Mouse (Mus musculus): ENCODE measurements around the gene Aco1. TPM values are rescaled to one million over a fixed set of nuclear protein-coding genes. Genes with fewer than 3 reads are reported as not detected.

The Aco1 gene
- polyA plus RNA-seq, 2 experiments: 41.9 to 46.8 TPM

- Histone ChIP-seq H3K27me3 (ENCODE audit: control insufficient read depth, insufficient read depth, low read length) (no peaks in the 10 kb centered on the region), H3K36me3 (ENCODE audit: control insufficient read depth, insufficient read depth, low read length) (peaks cover 34% of the 10 kb centered on the region), H3K9me3 (ENCODE audit: control insufficient read depth, low read length) (no peaks in the 10 kb centered on the region), H3K9ac (ENCODE audit: low read depth, low read length, severe bottlenecking) (no peak overlapping the region), H3K4me1 (ENCODE audit: control insufficient read depth, insufficient read depth, low read length) (no peaks in the 10 kb centered on the region), H3K4me2 (replicated peaks; ENCODE audit: low read depth, low read length, severe bottlenecking) (no peak overlapping the region), H3K4me3 (replicated peaks; ENCODE audit: low read length) (no peak overlapping the region), H3K27ac (replicated peaks; ENCODE audit: low read depth, low read length) (no peak overlapping the region)
- ATAC-seq (ENCODE audit: low FRiP score, low read depth) (no peak), DNase-seq (ENCODE audit: low spot score) (no peak)
- TF ChIP-seq POLR2A (IDR thresholded peaks at IDR 0.05; ENCODE audit: borderline replicate concordance, extremely low read depth, insufficient read depth, insufficient read length): no peak
- 89% methylated on average over 10 of the region's 10 CpGs for WGBS
Measured at GRCm38 (mm10) chr4:40163646-40164045, 20.8 kb downstream of the Aco1 start.

GRCm38 (mm10) chr4:40171477-40171876 lies 28.6 kb downstream of the Aco1 start:
- no peak for ATAC-seq (ENCODE audit: low FRiP score, low read depth)
- no peaks in the 10 kb centered on the region for H3K4me1 ChIP-seq (ENCODE audit: control insufficient read depth, insufficient read depth, low read length)
- no peak for TF ChIP-seq POLR2A (IDR thresholded peaks at IDR 0.05; ENCODE audit: borderline replicate concordance, extremely low read depth, insufficient read depth, insufficient read length)
- H3K9ac ChIP-seq (ENCODE audit: low read depth, low read length, severe bottlenecking): no peak overlapping the region
- H3K4me2 ChIP-seq (replicated peaks; ENCODE audit: low read depth, low read length, severe bottlenecking): no peak overlapping the region
- H3K27ac ChIP-seq (replicated peaks; ENCODE audit: low read depth, low read length): no peak overlapping the region
- H3K9me3 ChIP-seq (ENCODE audit: control insufficient read depth, low read length): no peaks in the 10 kb centered on the region
- DNase-seq (ENCODE audit: low spot score): no peak
- peaks cover 43% of the 10 kb centered on the region for H3K36me3 ChIP-seq (ENCODE audit: control insufficient read depth, insufficient read depth, low read length)
- no peak overlapping the region for H3K4me3 ChIP-seq (replicated peaks; ENCODE audit: low read length)
- no peaks in the 10 kb centered on the region for H3K27me3 ChIP-seq (ENCODE audit: control insufficient read depth, insufficient read depth, low read length)
- 79% methylated on average over 4 of the region's 4 CpGs for WGBS

- H3K9ac ChIP-seq (ENCODE audit: low read depth, low read length, severe bottlenecking): no peak overlapping the region
- 83% methylated on average over 2 of the region's 2 CpGs for WGBS
- peaks cover 36% of the 10 kb centered on the region for H3K36me3 ChIP-seq (ENCODE audit: control insufficient read depth, insufficient read depth, low read length)
- DNase-seq (ENCODE audit: low spot score): no peak
- no peak overlapping the region for H3K4me3 ChIP-seq (replicated peaks; ENCODE audit: low read length)
- H3K27ac ChIP-seq (replicated peaks; ENCODE audit: low read depth, low read length): no peak overlapping the region
- no peaks in the 10 kb centered on the region for H3K9me3 ChIP-seq (ENCODE audit: control insufficient read depth, low read length)
- no peaks in the 10 kb centered on the region for H3K27me3 ChIP-seq (ENCODE audit: control insufficient read depth, insufficient read depth, low read length)
- no peak overlapping the region for H3K4me2 ChIP-seq (replicated peaks; ENCODE audit: low read depth, low read length, severe bottlenecking)
- H3K4me1 ChIP-seq (ENCODE audit: control insufficient read depth, insufficient read depth, low read length): no peaks in the 10 kb centered on the region
- no peak for TF ChIP-seq POLR2A (IDR thresholded peaks at IDR 0.05; ENCODE audit: borderline replicate concordance, extremely low read depth, insufficient read depth, insufficient read length)
- no peak for ATAC-seq (ENCODE audit: low FRiP score, low read depth)
Measured at GRCm38 (mm10) chr4:40172336-40172735, 29.5 kb downstream of the Aco1 start.

- ATAC-seq (ENCODE audit: low FRiP score, low read depth): no peak
- no peak overlapping the region for H3K4me2 ChIP-seq (replicated peaks; ENCODE audit: low read depth, low read length, severe bottlenecking)
- H3K36me3 ChIP-seq (ENCODE audit: control insufficient read depth, insufficient read depth, low read length): peaks cover 25% of the 10 kb centered on the region
- no peaks in the 10 kb centered on the region for H3K4me1 ChIP-seq (ENCODE audit: control insufficient read depth, insufficient read depth, low read length)
- H3K27ac ChIP-seq (replicated peaks; ENCODE audit: low read depth, low read length): no peak overlapping the region
- no peak overlapping the region for H3K9ac ChIP-seq (ENCODE audit: low read depth, low read length, severe bottlenecking)
- WGBS: 69% methylated on average over 4 of the region's 4 CpGs
- H3K4me3 ChIP-seq (replicated peaks; ENCODE audit: low read length): no peak overlapping the region
- no peaks in the 10 kb centered on the region for H3K9me3 ChIP-seq (ENCODE audit: control insufficient read depth, low read length)
- TF ChIP-seq POLR2A (IDR thresholded peaks at IDR 0.05; ENCODE audit: borderline replicate concordance, extremely low read depth, insufficient read depth, insufficient read length): no peak
- no peak for DNase-seq (ENCODE audit: low spot score)
- H3K27me3 ChIP-seq (ENCODE audit: control insufficient read depth, insufficient read depth, low read length): no peaks in the 10 kb centered on the region
Measured at GRCm38 (mm10) chr4:40174321-40174720, 31.4 kb downstream of the Aco1 start.

GRCm38 (mm10) chr4:40178584-40178983 lies 35.7 kb downstream of the Aco1 start:
- DNase-seq (ENCODE audit: low spot score) (no peak), ATAC-seq (ENCODE audit: low FRiP score, low read depth) (no peak)
- Histone ChIP-seq H3K4me1 (ENCODE audit: control insufficient read depth, insufficient read depth, low read length) (no peaks in the 10 kb centered on the region), H3K4me3 (replicated peaks; ENCODE audit: low read length) (no peak overlapping the region), H3K27ac (replicated peaks; ENCODE audit: low read depth, low read length) (no peak overlapping the region), H3K27me3 (ENCODE audit: control insufficient read depth, insufficient read depth, low read length) (no peaks in the 10 kb centered on the region), H3K4me2 (replicated peaks; ENCODE audit: low read depth, low read length, severe bottlenecking) (no peak overlapping the region), H3K9me3 (ENCODE audit: control insufficient read depth, low read length) (no peaks in the 10 kb centered on the region), H3K9ac (ENCODE audit: low read depth, low read length, severe bottlenecking) (no peak overlapping the region), H3K36me3 (ENCODE audit: control insufficient read depth, insufficient read depth, low read length) (peaks cover 47% of the 10 kb centered on the region)
- no peak for TF ChIP-seq POLR2A (IDR thresholded peaks at IDR 0.05; ENCODE audit: borderline replicate concordance, extremely low read depth, insufficient read depth, insufficient read length)
- WGBS: 87% methylated on average over 17 of the region's 17 CpGs

- peaks cover 59% of the 10 kb centered on the region for H3K36me3 ChIP-seq (ENCODE audit: control insufficient read depth, insufficient read depth, low read length)
- H3K4me3 ChIP-seq (replicated peaks; ENCODE audit: low read length): no peak overlapping the region
- no peak overlapping the region for H3K9ac ChIP-seq (ENCODE audit: low read depth, low read length, severe bottlenecking)
- 97% methylated on average over 6 of the region's 6 CpGs for WGBS
- no peaks in the 10 kb centered on the region for H3K9me3 ChIP-seq (ENCODE audit: control insufficient read depth, low read length)
- no peaks in the 10 kb centered on the region for H3K4me1 ChIP-seq (ENCODE audit: control insufficient read depth, insufficient read depth, low read length)
- ATAC-seq (ENCODE audit: low FRiP score, low read depth) (no peak), DNase-seq (ENCODE audit: low spot score) (no peak)
- no peak overlapping the region for H3K27ac ChIP-seq (replicated peaks; ENCODE audit: low read depth, low read length)
- no peaks in the 10 kb centered on the region for H3K27me3 ChIP-seq (ENCODE audit: control insufficient read depth, insufficient read depth, low read length)
- no peak overlapping the region for H3K4me2 ChIP-seq (replicated peaks; ENCODE audit: low read depth, low read length, severe bottlenecking)
- no peak for TF ChIP-seq POLR2A (IDR thresholded peaks at IDR 0.05; ENCODE audit: borderline replicate concordance, extremely low read depth, insufficient read depth, insufficient read length)
Measured at GRCm38 (mm10) chr4:40180046-40180445, 37.2 kb downstream of the Aco1 start.

All from limb, embryonic 14.5 days (tissue).